Mouse (Mus musculus): ENCODE results near the gene Tnxb.

GRCm38 (mm10) chr17:34639461-34640255 is 30.7 kb upstream of the Tnxb start:
- TF ChIP-seq EP300 (IDR thresholded peaks at IDR 0.05; ENCODE audit: low read depth) (no peak), CTCF (IDR thresholded peaks at IDR 0.05; ENCODE audit: low read depth) (no peak)

Data from liver, postnatal 0 days (tissue).